Mouse (Mus musculus) myocyte (in vitro differentiated cells): ENCODE data around the gene Ces1a.

ENCODE experiments used
- E2F4 ChIP-seq: IDR thresholded peaks from one replicate; pipeline ENCODE4 v1.6.1; 2011; ENCODE audit warnings: mild to moderate bottlenecking, control low read depth, moderate library complexity; ENCODE audit not compliant: insufficient read depth
- MAX ChIP-seq: IDR thresholded peaks from one replicate; pipeline ENCODE4 v1.6.1; 2011; ENCODE audit warnings: low read depth, mild to moderate bottlenecking, control low read depth
- MYOD1 ChIP-seq, 3 experiments: IDR thresholded peaks; one replicate each; pipeline ENCODE4 v1.6.1; 2011; ENCODE audit warnings: control low read depth in 2 of 3, low read depth in 2 of 3, mild to moderate bottlenecking in 2 of 3, moderate library complexity in 1 of 3; ENCODE audit not compliant: insufficient read length in 2 of 3, control insufficient read depth in 1 of 3
- MYOG ChIP-seq, 3 experiments: IDR thresholded peaks; one replicate each; pipeline ENCODE4 v1.6.1; 2011; ENCODE audit warnings: control low read depth in 2 of 3, low read depth in 2 of 3, mild to moderate bottlenecking in 2 of 3; ENCODE audit not compliant: insufficient read length in 2 of 3, control insufficient read depth in 1 of 3, insufficient read depth in 1 of 3
- POLR2A ChIP-seq: IDR thresholded peaks from one replicate; pipeline ENCODE4 v1.6.1; 2011; ENCODE audit warnings: low read depth, mild to moderate bottlenecking, control low read depth, moderate library complexity; ENCODE audit not compliant: insufficient read length
- POLR2AphosphoS2 ChIP-seq: IDR thresholded peaks from one replicate; pipeline ENCODE4 v1.6.1; 2011; ENCODE audit warnings: low read depth, control low read depth; ENCODE audit not compliant: insufficient read length
- REST ChIP-seq: IDR thresholded peaks from one replicate; pipeline ENCODE4 v1.6.1; 2011; ENCODE audit warnings: mild to moderate bottlenecking, control low read depth, moderate library complexity; ENCODE audit not compliant: insufficient read depth, insufficient read length
- SRF ChIP-seq: IDR thresholded peaks from one replicate; pipeline ENCODE4 v1.6.1; 2011; ENCODE audit warnings: low read depth; ENCODE audit not compliant: control insufficient read depth, insufficient read length
- TCF12 ChIP-seq: IDR thresholded peaks from one replicate; pipeline ENCODE4 v1.6.1; 2011; ENCODE audit warnings: mild to moderate bottlenecking, control low read depth; ENCODE audit not compliant: poor library complexity, insufficient read depth, severe bottlenecking
- TCF3 ChIP-seq: IDR thresholded peaks from one replicate; pipeline ENCODE4 v1.6.1; 2011; ENCODE audit warnings: low read depth, control low read depth; ENCODE audit not compliant: insufficient read length
- USF1 ChIP-seq: IDR thresholded peaks from one replicate; pipeline ENCODE4 v1.6.1; 2011; ENCODE audit warnings: low read depth, mild to moderate bottlenecking, control low read depth, moderate library complexity

DNA sequence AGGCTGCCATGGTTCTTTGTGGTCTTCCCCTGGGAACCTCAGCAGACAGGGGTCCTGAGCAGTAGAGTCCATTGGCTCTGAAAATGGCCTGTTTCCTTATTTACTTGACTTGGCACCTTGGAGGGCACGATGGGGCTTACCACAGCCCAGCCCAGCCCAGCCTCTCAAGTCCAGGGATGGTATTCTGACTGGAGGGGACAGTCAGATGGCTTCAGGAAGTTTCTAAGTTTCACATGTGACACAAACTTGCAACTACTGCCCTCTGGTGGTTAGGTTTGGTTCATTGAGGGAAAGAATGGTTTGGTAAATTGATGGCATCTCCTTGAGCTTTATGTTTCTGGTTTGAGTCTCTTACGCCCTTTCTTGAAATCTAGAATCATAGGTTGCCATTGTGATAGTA is 49.4 kb downstream of the Ces1a start:
- TF ChIP-seq E2F4 (no peak), POLR2A (no peak), POLR2AphosphoS2 (no peak), TCF3 (no peak), MYOD1 (IDR thresholded peaks at IDR 0.05; ENCODE audit: control insufficient read depth in 1 of 3, insufficient read length in 2 of 3, low read depth in 2 of 3) (no peak), REST (no peak), TCF12 (no peak), MAX (no peak), USF1 (no peak), SRF (no peak), MYOG (IDR thresholded peaks at IDR 0.05; ENCODE audit: control insufficient read depth in 1 of 3, insufficient read depth in 1 of 3, insufficient read length in 2 of 3, low read depth in 2 of 3) (no peak)
